Mouse (Mus musculus): ENCODE measurements around the gene Ly86.

- TF ChIP-seq E2F4 (IDR thresholded peaks at IDR 0.05; ENCODE audit: insufficient replicate concordance, low read depth, low read length) (no peak), MAX (IDR thresholded peaks at IDR 0.05; ENCODE audit: low read length) (no peak), GABPA (IDR thresholded peaks at IDR 0.05; ENCODE audit: insufficient replicate concordance, low read depth, low read length) (no peak), NRF1 (IDR thresholded peaks at IDR 0.05; ENCODE audit: low read depth, low read length) (no peak), ELF1 (IDR thresholded peaks at IDR 0.05; ENCODE audit: low read depth, low read length) (no peak)
Measured at GRCm38 (mm10) chr13:37433730-37434129, 88.7 kb downstream of the Ly86 start.
